Mouse (Mus musculus) thymus, postnatal 36 days (tissue): ENCODE results near the gene Hfe.

Source experiments
- DNase-seq, 2 experiments: peaks; one replicate each; pipeline ENCODE4 v3.0.0; 2022; ENCODE audit warnings: mixed read lengths in 2 of 2

The Hfe gene

GRCm38 (mm10) chr13:23710374-23711089 is at the start of gene Hfe:
Gene Hfe (minus strand): TSS chr13:23710854.
- DNase-seq: peak; percentile 72 to 82

GRCm38 (mm10) chr13:23759916-23760239 is 49.2 kb upstream of the Hfe start:
- DNase-seq: peak in 1 of 2 experiments; percentile 34

GRCm38 (mm10) chr13:23759251-23759771 is 48.7 kb upstream of the Hfe start:
- DNase-seq: no peak

- DNase-seq: no peak
Observed at GRCm38 (mm10) chr13:23757921-23758320, 47.3 kb upstream of the Hfe start.

GRCm38 (mm10) chr13:23757211-23757773 is 46.6 kb upstream of the Hfe start:
- DNase-seq: no peak

GRCm38 (mm10) chr13:23756790-23757189 is 46.1 kb upstream of the Hfe start, which contains the start of gene Hist1h4b:
Gene Hist1h4b (plus strand): TSS chr13:23757013.
- DNase-seq: peak; percentile 87 to 89

GRCm38 (mm10) chr13:23755000-23755399 is 44.3 kb upstream of the Hfe start:
- DNase-seq: no peak

- DNase-seq: no peak
Observed at GRCm38 (mm10) chr13:23753314-23754078, 42.8 kb upstream of the Hfe start.

- no peak for DNase-seq
Observed at GRCm38 (mm10) chr13:23752742-23753172, 42.1 kb upstream of the Hfe start.

GRCm38 (mm10) chr13:23752067-23752741 is 41.5 kb upstream of the Hfe start, which contains the start of gene Hist1h3b:
Gene Hist1h3b (plus strand): TSS chr13:23752267.
- peak; percentile 86 to 87 for DNase-seq

GRCm38 (mm10) chr13:23751478-23751956 is 40.9 kb upstream of the Hfe start:
- no peak for DNase-seq

- DNase-seq: peak; percentile 67 to 76
Observed at GRCm38 (mm10) chr13:23750839-23751477, 40.3 kb upstream of the Hfe start, which contains the start of gene Hist1h2ab. Gene Hist1h2ab (plus strand): TSS chr13:23751126.

GRCm38 (mm10) chr13:23749563-23750121 is 39.0 kb upstream of the Hfe start:
- no peak for DNase-seq

- no peak for DNase-seq
Observed at GRCm38 (mm10) chr13:23747892-23748288, 37.2 kb upstream of the Hfe start.

- DNase-seq: no peak
Observed at GRCm38 (mm10) chr13:23747081-23747891, 36.6 kb upstream of the Hfe start.

- peak; percentile 74 to 76 for DNase-seq
Observed at GRCm38 (mm10) chr13:23746201-23747080, 35.8 kb upstream of the Hfe start, which contains the start of gene Hist1h2bb. Gene Hist1h2bb (plus strand): TSS chr13:23746734.

GRCm38 (mm10) chr13:23745381-23746161 is 34.9 kb upstream of the Hfe start, which contains the start of gene Hist1h3c:
Gene Hist1h3c (minus strand): TSS chr13:23745602.
- DNase-seq: peak; percentile 82 to 83
